In the genomic region with DNA sequence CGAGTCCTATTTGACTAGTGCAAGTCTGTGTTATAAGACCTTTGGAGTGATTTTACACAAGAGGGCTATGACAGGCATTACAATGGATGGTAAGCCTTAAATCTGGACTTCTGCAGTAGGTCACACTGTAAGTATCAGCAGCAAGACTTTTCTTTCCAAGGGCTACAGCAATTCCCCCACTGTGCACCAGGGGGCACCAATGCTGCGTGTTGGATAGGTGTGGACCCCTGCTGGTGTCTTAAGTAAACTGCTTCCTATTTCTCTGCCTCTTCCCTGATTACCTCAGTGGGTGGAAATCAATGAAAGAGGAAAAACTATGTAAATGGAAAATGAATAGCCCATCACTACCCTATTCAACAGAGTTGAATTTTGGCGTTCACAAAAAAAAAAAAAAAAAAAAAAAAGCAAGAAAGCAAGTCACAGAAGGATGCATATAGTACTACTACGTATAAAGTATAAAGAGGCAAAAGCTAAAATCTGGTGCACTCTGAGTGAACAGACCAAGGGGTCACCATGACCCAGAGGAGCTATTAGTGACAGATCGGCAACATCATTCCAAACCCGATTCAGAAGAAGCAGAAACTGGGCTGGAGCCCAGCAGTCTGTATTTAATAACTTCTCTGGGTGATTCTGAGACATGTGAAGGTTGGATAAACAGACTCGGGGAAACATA, we compare ENCODE assay signal across 8 mouse cellular contexts. TPM values are rescaled to one million over a fixed set of nuclear protein-coding genes. Genes with fewer than 3 reads are reported as not detected.
DNase-seq lines count a peak whose midpoint lies in the region; ATAC-seq and TF ChIP-seq lines count a peak whose summit lies in the region.

No protein-coding gene starts in this region.

- no peaks in the 10 kb centered on the region for H3K36me3 ChIP-seq in ES-E14 (ENCODE audit: control insufficient read depth, insufficient read depth, low read length, poor library complexity, severe bottlenecking)
- H3K36me3 ChIP-seq in forebrain, embryonic 12.5 days (replicated peaks), result peaks cover 29% of the 10 kb centered on the region
- peaks cover 8% of the 10 kb centered on the region; the same call in 1 of the 2 replicates for H3K36me3 ChIP-seq in lung, embryonic 16.5 days (ENCODE audit: control insufficient read depth, insufficient read depth, low read length)

- H3K9me3 ChIP-seq in ES-E14 (ENCODE audit: control insufficient read depth, insufficient read depth, low read depth, low read length), result no peaks in the 10 kb centered on the region
- H3K9me3 ChIP-seq in forebrain, embryonic 12.5 days, result no peaks in the 10 kb centered on the region
- no peaks in the 10 kb centered on the region for H3K9me3 ChIP-seq in lung, embryonic 16.5 days (ENCODE audit: control insufficient read depth, low read length)

- WGBS in forebrain, embryonic 12.5 days, result 47% methylated on average over 7 of the region's 7 CpGs
- 33% methylated on average over 7 of the region's 7 CpGs for WGBS in lung, embryonic 16.5 days

- no peak overlapping the region for H3K27ac ChIP-seq in ES-E14 (ENCODE audit: insufficient read depth, low read depth, low read length, poor library complexity, severe bottlenecking)
- H3K27ac ChIP-seq in forebrain, embryonic 12.5 days, result no peak overlapping the region
- no peak overlapping the region for H3K27ac ChIP-seq in layer of hippocampus, adult 2 months
- no peak overlapping the region for H3K27ac ChIP-seq in lung, embryonic 16.5 days (ENCODE audit: low read length)

- peaks cover 0 to 7% of the 10 kb centered on the region in 2 experiments; a peak in 2 of 4 replicates for H3K4me1 ChIP-seq in ES-E14 (ENCODE audit: control insufficient read depth in 2 of 2, insufficient read depth in 2 of 2, low read length in 2 of 2, poor library complexity in 1 of 2)
- no peaks in the 10 kb centered on the region for H3K4me1 ChIP-seq in forebrain, embryonic 12.5 days
- H3K4me1 ChIP-seq in lung, embryonic 16.5 days (replicated peaks; ENCODE audit: control insufficient read depth, insufficient read depth, low read length), result no peaks in the 10 kb centered on the region; the same call in 1 of the 2 replicates

- no peak overlapping the region for H3K4me2 ChIP-seq in forebrain, embryonic 12.5 days
- no peak overlapping the region for H3K4me2 ChIP-seq in lung, embryonic 16.5 days (ENCODE audit: low read depth, low read length)

- H3K4me3 ChIP-seq in ES-E14 (ENCODE audit: insufficient read depth in 1 of 2, low read depth in 1 of 2, low read length in 2 of 2, poor library complexity in 1 of 2, severe bottlenecking in 1 of 2), result no peak overlapping the region
- H3K4me3 ChIP-seq in forebrain, embryonic 12.5 days (replicated peaks), result no peak overlapping the region
- H3K4me3 ChIP-seq in layer of hippocampus, adult 2 months, result no peak overlapping the region
- H3K4me3 ChIP-seq in lung, embryonic 16.5 days (ENCODE audit: low read length), result no peak overlapping the region

- H3K9ac ChIP-seq in ES-E14 (ENCODE audit: insufficient read depth, low read depth, low read length, poor library complexity, severe bottlenecking), result no peak overlapping the region
- no peak overlapping the region for H3K9ac ChIP-seq in forebrain, embryonic 12.5 days
- H3K9ac ChIP-seq in lung, embryonic 16.5 days (ENCODE audit: low read length), result no peak overlapping the region

- peak; percentile 95 for TF ChIP-seq CTCF in layer of hippocampus, adult 2 months (conservative IDR thresholded peaks at IDR 0.05)

- in situ Hi-C loops in ES-E14 (cut with MboI; ENCODE audit: low sequenced_read_pairs in 2 of 2, unreplicated experiment in 2 of 2), result loop anchor here (5.0 to 25.0 kb wide), 4 partner anchors 155 to 522 kb away; no protein-coding TSS in a partner anchor

- no peaks in the 10 kb centered on the region for H3K27me3 ChIP-seq in forebrain, embryonic 12.5 days
- H3K27me3 ChIP-seq in lung, embryonic 16.5 days (ENCODE audit: control insufficient read depth, insufficient read depth, low read depth, low read length), result no peaks in the 10 kb centered on the region

- peak; percentile 78 for ATAC-seq in forebrain, embryonic 12.5 days (ENCODE audit: low FRiP score)
- peak; percentile 98 to 99 for ATAC-seq in hematopoietic stem cell, adult 5-6 weeks (replicated peaks in 1 of 2; ENCODE audit: insufficient read depth in 1 of 2, low FRiP score in 2 of 2, low TSS enrichment in 1 of 2, low read depth in 1 of 2, poor library complexity in 2 of 2, severe bottlenecking in 2 of 2)
- ATAC-seq in lung, embryonic 16.5 days (ENCODE audit: low read depth), result peak; percentile 56; the same call in 1 of the 2 replicates

- peak; percentile 90 for DNase-seq in ES-E14 (ENCODE audit: low read depth, low spot score)
- DNase-seq in c-Kit-positive CD71-positive TER-119-positive erythroid progenitor cells, embryonic 14.5 days (ENCODE audit: low spot score), result peak; percentile 70
- peak; percentile 79 to 91 for DNase-seq in layer of hippocampus, adult 2 months (ENCODE audit: low spot score in 2 of 2)
- peak; percentile 87 for DNase-seq in ovary, postnatal 14 days (ENCODE audit: low spot score)
- DNase-seq in thymus, postnatal 14 days, result peak; percentile 81

TF ChIP-seq in ES-E14, 5 proteins besides CTCF, POLR2A, EP300 and RAD21:
- no peak for TF ChIP-seq MAFK (IDR thresholded peaks at IDR 0.05; ENCODE audit: insufficient read depth, low read depth, low read length)
- 0 out of 2 replicates have a peak, but pooled peaks have one; percentile 24 for TF ChIP-seq HCFC1 (IDR thresholded peaks at IDR 0.05; ENCODE audit: borderline replicate concordance, insufficient read depth, low read length)
- TF ChIP-seq ZC3H11A (IDR thresholded peaks at IDR 0.05; ENCODE audit: borderline replicate concordance, low read depth, low read length), result peak; percentile 90
- peak; percentile 73; the same call in 1 of the 2 replicates for TF ChIP-seq ZNF384 (IDR thresholded peaks at IDR 0.05; ENCODE audit: low read depth, low read length)

RNA-seq across cellular contexts. Expression of a gene that starts 52.4 kb away (rescaled TPM):
- total RNA-seq in ES-E14 (2012; rRNA removed), result 12.4 and 17.5 TPM in 2 replicates
- polyA plus RNA-seq in forebrain, embryonic 12.5 days (2016; fragmentation: Nextera tagmentation; extraction: Ambion mirVana), result 25.1 and 26.8 TPM in 2 replicates
- total RNA-seq in hematopoietic stem cell, adult 5-6 weeks (2017), result 31.9 and 40.2 TPM in 2 replicates
- total RNA-seq in layer of hippocampus, adult 2 months (2021), result 10 to 100 TPM; 24.6 to 30.7 TPM
- polyA plus RNA-seq in lung, embryonic 16.5 days (2015; fragmentation: Nextera tagmentation; extraction: Ambion mirVana), result 32.3 and 33.3 TPM in 2 replicates
